ENCODE assay signal across 16 mouse cellular contexts in the genomic region with DNA sequence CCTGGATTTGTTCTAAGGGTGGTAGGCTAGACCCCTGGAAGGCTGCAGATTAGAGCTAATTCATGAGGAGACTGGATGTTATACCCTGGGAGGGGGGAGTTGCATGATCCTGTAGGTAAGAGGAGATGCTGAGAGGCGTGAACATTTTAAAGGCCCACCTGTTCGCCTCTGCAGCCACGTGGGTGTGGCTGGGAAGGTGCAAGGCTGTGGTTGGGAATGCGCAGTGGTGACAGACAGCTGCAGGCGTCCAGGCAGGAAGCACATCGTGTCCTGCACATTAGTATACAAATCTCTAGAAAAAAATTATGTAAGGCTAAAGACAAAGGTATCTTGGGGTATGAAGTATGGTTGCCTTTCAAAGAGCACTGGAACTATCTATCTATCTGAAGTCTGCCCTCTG.
"Had no signal": no experiment of that assay in that cellular context is flagged by ENCODE, and none has a peak within 500 bp of the region (broad histone marks: within the 10 kb centered on the region; RNA-seq: fewer than 3 reads in every experiment).

No protein-coding gene starts in this region.

- H3K27me3 ChIP-seq: neural tube, embryonic 13.5 days; neural tube, embryonic 15.5 days; stomach, embryonic 15.5 days had no signal

- H3K9me3 ChIP-seq: neural tube, embryonic 13.5 days; neural tube, embryonic 15.5 days; stomach, embryonic 15.5 days had no signal

- H3K27ac ChIP-seq: neural tube, embryonic 13.5 days; neural tube, embryonic 15.5 days; stomach, embryonic 15.5 days; stomach, postnatal 0 days had no signal

- H3K4me1 ChIP-seq: stomach, embryonic 15.5 days had no signal

- H3K4me3 ChIP-seq: neural tube, embryonic 13.5 days; neural tube, embryonic 15.5 days; stomach, embryonic 15.5 days had no signal

- H3K4me2 ChIP-seq: neural tube, embryonic 13.5 days; neural tube, embryonic 15.5 days; stomach, embryonic 15.5 days had no signal

- H3K9ac ChIP-seq: neural tube, embryonic 13.5 days; neural tube, embryonic 15.5 days; stomach, embryonic 15.5 days had no signal

- DNase-seq: retina, postnatal 1 day; right cerebral cortex, adult 18-20 months; right cerebral cortex, postnatal 14 days; right cerebral cortex, postnatal 25 days; right cerebral cortex, postnatal 4 days; spleen, adult 18-20 months; thymus, adult 18-20 months; thymus, adult 2 months; thymus, postnatal 14 days; thymus, postnatal 25 days; thymus, postnatal 36 days; thymus, postnatal 4 days had no signal

- H3K36me3 ChIP-seq: neural tube, embryonic 13.5 days; neural tube, embryonic 15.5 days; stomach, embryonic 15.5 days had no signal
